Mouse (Mus musculus) brown adipose tissue, adult 24 weeks (tissue): ENCODE measurements around the gene Mrpl14. TPM values are rescaled to one million over a fixed set of nuclear protein-coding genes. Genes with fewer than 3 reads are reported as not detected.

Source experiments
- H3K27ac ChIP-seq: fragments of 200-500 bp; replicated peaks from 2 replicates; pipeline ENCODE4 v1.5.1; 2012; ENCODE audit warnings: low read depth, mild to moderate bottlenecking, low read length
- H3K4me1 ChIP-seq: fragments of 200-500 bp; 2 replicates; pipeline ENCODE4 v1.6.1; 2012; ENCODE audit warnings: low read length, mixed read lengths; ENCODE audit not compliant: control insufficient read depth, insufficient read depth, insufficient read length
- H3K4me3 ChIP-seq: fragments of 200-500 bp; 2 replicates; pipeline ENCODE4 v1.5.1; 2012; ENCODE audit warnings: low read depth, mild to moderate bottlenecking, low read length, moderate library complexity; ENCODE audit not compliant: insufficient read depth
- polyA plus RNA-seq: library from polyadenylated mRNA; stranded (reverse); fragments of >200 nt; gene quantifications from 2 replicates; pipeline ENCODE4 v1.2.4, GENCODE M21; 2012; ENCODE audit not compliant: missing spikeins, insufficient read depth, insufficient read length

The Mrpl14 gene
- polyA plus RNA-seq, 1 experiment: 175 TPM

- Histone ChIP-seq H3K4me1 (peaks cover 9% of the 10 kb centered on the region), H3K4me3 (no peak overlapping the region), H3K27ac (no peak overlapping the region)
These were observed 13.1 kb downstream of the Mrpl14 start for GRCm38 (mm10) chr17:45699039-45699740.

- Histone ChIP-seq H3K4me1 (peaks cover 6% of the 10 kb centered on the region; the same call in 1 of the 2 replicates), H3K4me3 (no peak overlapping the region), H3K27ac (no peak overlapping the region)
These were observed 14.5 kb downstream of the Mrpl14 start for GRCm38 (mm10) chr17:45700496-45701235.

GRCm38 (mm10) chr17:45701236-45701591 is 15.1 kb downstream of the Mrpl14 start:
- H3K4me3 ChIP-seq: no peak overlapping the region
- H3K27ac ChIP-seq: no peak overlapping the region
- peaks cover 6% of the 10 kb centered on the region; the same call in 1 of the 2 replicates for H3K4me1 ChIP-seq

- H3K4me1 ChIP-seq: peaks cover 6% of the 10 kb centered on the region; the same call in 1 of the 2 replicates
- H3K27ac ChIP-seq: no peak overlapping the region
- no peak overlapping the region for H3K4me3 ChIP-seq
These were observed 16.1 kb downstream of the Mrpl14 start for GRCm38 (mm10) chr17:45702254-45702653.

- Histone ChIP-seq H3K4me3 (no peak overlapping the region), H3K27ac (no peak overlapping the region), H3K4me1 (peaks cover 6% of the 10 kb centered on the region; the same call in 1 of the 2 replicates)
These were observed 17.1 kb downstream of the Mrpl14 start for GRCm38 (mm10) chr17:45703187-45703586.

GRCm38 (mm10) chr17:45706796-45707195 is 20.7 kb downstream of the Mrpl14 start:
- Histone ChIP-seq H3K27ac (no peak overlapping the region), H3K4me3 (no peak overlapping the region), H3K4me1 (peaks cover 4% of the 10 kb centered on the region; the same call in 1 of the 2 replicates)

GRCm38 (mm10) chr17:45707376-45707775 is 21.3 kb downstream of the Mrpl14 start:
- H3K4me1 ChIP-seq: peaks cover 3% of the 10 kb centered on the region; the same call in 1 of the 2 replicates
- H3K27ac ChIP-seq: no peak overlapping the region
- H3K4me3 ChIP-seq: no peak overlapping the region

GRCm38 (mm10) chr17:45708179-45708578 is 22.1 kb downstream of the Mrpl14 start:
- Histone ChIP-seq H3K27ac (no peak overlapping the region), H3K4me1 (no peaks in the 10 kb centered on the region), H3K4me3 (no peak overlapping the region)

GRCm38 (mm10) chr17:45709829-45710228 is 23.7 kb downstream of the Mrpl14 start:
- Histone ChIP-seq H3K27ac (no peak overlapping the region), H3K4me1 (no peaks in the 10 kb centered on the region), H3K4me3 (no peak overlapping the region)

GRCm38 (mm10) chr17:45710407-45710806 is 24.3 kb downstream of the Mrpl14 start:
- H3K4me1 ChIP-seq: no peaks in the 10 kb centered on the region
- no peak overlapping the region for H3K4me3 ChIP-seq

GRCm38 (mm10) chr17:45711525-45711924 is 25.4 kb downstream of the Mrpl14 start:
- Histone ChIP-seq H3K4me3 (no peak overlapping the region), H3K4me1 (no peaks in the 10 kb centered on the region)

More at GRCm38 (mm10) chr17:45710407-45710806, 24.3 kb downstream of the Mrpl14 start:
- H3K27ac ChIP-seq: no peak overlapping the region

GRCm38 (mm10) chr17:45718323-45718722 is 32.2 kb downstream of the Mrpl14 start:
- no peaks in the 10 kb centered on the region for H3K4me1 ChIP-seq
- H3K4me3 ChIP-seq: no peak overlapping the region
- no peak overlapping the region for H3K27ac ChIP-seq

More at GRCm38 (mm10) chr17:45711525-45711924, 25.4 kb downstream of the Mrpl14 start:
- no peak overlapping the region for H3K27ac ChIP-seq

GRCm38 (mm10) chr17:45723732-45724573 is 37.8 kb downstream of the Mrpl14 start:
- Histone ChIP-seq H3K4me1 (no peaks in the 10 kb centered on the region), H3K27ac (no peak overlapping the region), H3K4me3 (peak overlapping the region; percentile 60)

- no peak overlapping the region for H3K27ac ChIP-seq
- no peaks in the 10 kb centered on the region for H3K4me1 ChIP-seq
- no peak overlapping the region for H3K4me3 ChIP-seq
These were observed 38.4 kb downstream of the Mrpl14 start for GRCm38 (mm10) chr17:45724574-45724921.

GRCm38 (mm10) chr17:45726249-45726648 is 40.1 kb downstream of the Mrpl14 start:
- Histone ChIP-seq H3K4me3 (no peak overlapping the region), H3K27ac (no peak overlapping the region), H3K4me1 (no peaks in the 10 kb centered on the region)
